Mouse (Mus musculus): Measurements from ENCODE around the gene Ndufb10. TPM values are rescaled to one million over a fixed set of nuclear protein-coding genes. Genes with fewer than 3 reads are reported as not detected.
"Not testable (repeated sequence)": the region's sequence is repeated elsewhere in the genome, so short reads cannot be mapped to it uniquely, and the experiment has no call there.

Gene Ndufb10
- polyA plus RNA-seq, 1 experiment from 2014 or later: 362 TPM

- ATAC-seq (no peak), DNase-seq (ENCODE audit: low read depth, low spot score) (no peak)
- ChIA-PET CTCF (interaction anchor here (1.7 to 2.9 kb wide), 2 partner anchors 11 to 34 kb away, joined by 5 to 22 read pairs; partner anchors contain the start of genes Msrb1 and Syngr3), POLR2A (interaction anchor here (1.1 kb wide), 1 partner anchor 10 kb away, joined by 3 read pairs; no protein-coding TSS in a partner anchor)
- in situ Hi-C loops (cut with MboI; ENCODE audit: low pct_unique_long_range_greater_than_20kb): loop anchor here (5.0 kb wide), 1 partner anchor 1819 kb away; no protein-coding TSS in a partner anchor
- no peaks in the 10 kb centered on the region for H3K27me3 ChIP-seq
- TF ChIP-seq CTCF (IDR thresholded peaks at IDR 0.05): no peak
Measured at GRCm38 (mm10) chr17:24723122-24723880, 977 bp downstream of the Ndufb10 start.

GRCm38 (mm10) chr17:24722220-24722924, 1.9 kb downstream of the Ndufb10 start:
- no peak for DNase-seq (ENCODE audit: low read depth, low spot score)
- POLR2A ChIA-PET: interaction anchor here (0.7 to 1.6 kb wide), 4 partner anchors 15 to 51 kb away, joined by 3 to 4 read pairs (median 3); partner anchors contain the start of gene Tbl3
- CTCF ChIA-PET: interaction anchor here (2.9 kb wide), 1 partner anchor 12 kb away, joined by 22 read pairs; the partner anchor contains the start of gene Msrb1
- in situ Hi-C loops (cut with MboI; ENCODE audit: low pct_unique_long_range_greater_than_20kb): loop anchor here (5.0 kb wide), 1 partner anchor 1820 kb away; no protein-coding TSS in a partner anchor
- no peaks in the 10 kb centered on the region for H3K27me3 ChIP-seq
- no peak for TF ChIP-seq CTCF (IDR thresholded peaks at IDR 0.05)
- ATAC-seq: no peak

GRCm38 (mm10) chr17:24721383-24721955, 2.8 kb downstream of the Ndufb10 start:
- CTCF ChIA-PET; ATAC-seq; H3K27me3 ChIP-seq; DNase-seq (ENCODE audit: low read depth, low spot score): not testable (repeated sequence)
- in situ Hi-C loops (cut with MboI; ENCODE audit: low pct_unique_long_range_greater_than_20kb): loop anchor here (5.0 kb wide), 1 partner anchor 1821 kb away; no protein-coding TSS in a partner anchor
- POLR2A ChIA-PET: interaction anchor here (0.6 to 1.6 kb wide), 5 partner anchors 14 to 84 kb away, joined by 3 to 4 read pairs (median 3); partner anchors contain the start of genes Msrb1 and Tbl3

DNA sequence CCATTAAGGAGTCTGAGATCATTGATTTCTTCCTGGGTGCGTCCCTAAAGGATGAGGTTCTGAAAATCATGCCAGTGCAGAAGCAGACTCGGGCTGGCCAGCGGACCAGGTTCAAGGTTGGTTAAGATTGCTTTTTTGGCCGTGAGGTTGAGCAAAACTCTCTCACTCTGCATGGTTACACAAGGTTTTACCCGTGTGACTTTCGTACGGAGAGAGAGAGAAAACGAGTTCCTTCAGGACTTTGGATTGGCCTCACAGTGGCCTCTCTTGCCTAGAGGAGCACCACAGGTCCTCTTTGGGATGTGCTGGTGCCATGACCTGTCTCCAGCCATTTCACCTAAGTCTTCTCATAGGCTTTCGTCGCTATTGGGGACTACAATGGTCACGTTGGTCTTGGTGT, 3.7 kb downstream of the Ndufb10 start:
- H3K27me3 ChIP-seq; DNase-seq (ENCODE audit: low read depth, low spot score); ATAC-seq; CTCF ChIA-PET; POLR2A ChIA-PET: not testable (repeated sequence)
- in situ Hi-C loops (cut with MboI; ENCODE audit: low pct_unique_long_range_greater_than_20kb): loop anchor here (5.0 kb wide), 1 partner anchor 1822 kb away; no protein-coding TSS in a partner anchor

GRCm38 (mm10) chr17:24719494-24720222, 4.6 kb downstream of the Ndufb10 start:
- DNase-seq (ENCODE audit: low read depth, low spot score): peak; percentile 91
- peak; percentile 80 for ATAC-seq
- in situ Hi-C loops (cut with MboI; ENCODE audit: low pct_unique_long_range_greater_than_20kb): loop anchor here (5.0 kb wide), 1 partner anchor 1823 kb away; no protein-coding TSS in a partner anchor
- POLR2A ChIA-PET: interaction anchor here (0.8 kb wide), 1 partner anchor 19 kb away, joined by 7 read pairs; no protein-coding TSS in a partner anchor
- CTCF ChIA-PET: no interaction called here
- TF ChIP-seq CTCF (IDR thresholded peaks at IDR 0.05): no peak
- no peaks in the 10 kb centered on the region for H3K27me3 ChIP-seq

- ATAC-seq; DNase-seq (ENCODE audit: low read depth, low spot score); CTCF ChIA-PET; in situ Hi-C loops (cut with MboI; ENCODE audit: low pct_unique_long_range_greater_than_20kb); H3K27me3 ChIP-seq: not testable (repeated sequence)
- POLR2A ChIA-PET: interaction anchor here (0.8 kb wide), 1 partner anchor 18 kb away, joined by 7 read pairs; no protein-coding TSS in a partner anchor
Measured at GRCm38 (mm10) chr17:24718938-24719337, 5.3 kb downstream of the Ndufb10 start.

GRCm38 (mm10) chr17:24717943-24718342, 6.3 kb downstream of the Ndufb10 start, which contains the start of the genes Rnf151 and Rps2:
Rnf151 (minus strand) TSS chr17:24718063.
Rps2 (plus strand) TSS chr17:24718116.
- ChIA-PET CTCF (no interaction called here), POLR2A (no interaction called here)
- no peak for DNase-seq (ENCODE audit: low read depth, low spot score)
- H3K27me3 ChIP-seq: no peaks in the 10 kb centered on the region
- in situ Hi-C loops (cut with MboI; ENCODE audit: low pct_unique_long_range_greater_than_20kb): no loop called here
- TF ChIP-seq CTCF (IDR thresholded peaks at IDR 0.05): no peak
- no peak for ATAC-seq

DNA sequence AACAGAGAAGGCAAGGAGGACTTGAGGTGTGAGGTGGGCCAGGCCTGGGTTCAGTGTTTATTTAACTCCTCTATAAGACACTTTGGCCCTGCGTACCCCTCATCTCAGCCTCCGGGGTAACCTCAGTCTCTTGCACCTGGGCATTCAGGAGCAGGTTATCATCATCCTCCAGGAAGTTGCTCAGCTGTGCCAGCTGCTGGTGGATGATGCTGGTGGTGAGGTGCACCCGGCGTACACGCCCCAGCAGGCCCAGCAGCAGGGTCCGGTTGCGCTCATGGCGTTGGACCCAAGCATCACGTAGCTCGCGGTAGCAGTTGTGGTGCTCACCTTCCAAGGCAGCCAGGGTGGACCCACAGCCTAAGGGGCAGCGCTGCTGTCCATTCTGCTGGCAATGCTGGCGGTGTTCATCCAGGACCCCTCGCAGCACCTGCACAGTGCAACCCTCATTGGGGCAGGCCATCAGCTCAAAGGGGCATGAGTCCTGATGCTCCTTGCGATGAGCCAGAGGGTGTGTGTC, 8.1 kb downstream of the Ndufb10 start:
- H3K27me3 ChIP-seq: no peaks in the 10 kb centered on the region
- DNase-seq (ENCODE audit: low read depth, low spot score) (no peak), ATAC-seq (no peak)
- TF ChIP-seq CTCF (IDR thresholded peaks at IDR 0.05): no peak
- in situ Hi-C loops (cut with MboI; ENCODE audit: low pct_unique_long_range_greater_than_20kb): no loop called here
- CTCF ChIA-PET: interaction anchor here (1.0 kb wide), 1 partner anchor 243 kb away, joined by 3 read pairs; no protein-coding TSS in a partner anchor
- POLR2A ChIA-PET: no interaction called here

DNA sequence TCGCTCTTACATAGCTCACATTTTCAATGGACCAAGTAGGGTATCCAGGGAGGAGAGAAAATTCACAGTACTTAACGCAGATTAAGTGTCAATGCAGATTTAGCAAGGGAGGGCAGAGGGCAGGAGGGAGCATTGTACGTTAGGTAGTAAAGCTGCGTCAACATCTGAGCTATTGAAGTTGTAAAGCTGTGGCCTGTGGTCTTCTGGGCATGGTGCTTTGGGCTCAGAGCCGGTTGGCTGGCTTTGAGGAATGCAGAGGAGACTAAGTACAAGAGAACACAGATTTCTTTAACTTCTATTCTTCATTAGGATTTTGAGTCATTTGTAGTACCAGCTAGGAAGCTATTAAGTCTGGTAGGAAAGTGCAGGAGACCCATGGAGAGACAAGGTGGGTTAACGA, 8.7 kb downstream of the Ndufb10 start:
- no peak for TF ChIP-seq CTCF (IDR thresholded peaks at IDR 0.05)
- in situ Hi-C loops (cut with MboI; ENCODE audit: low pct_unique_long_range_greater_than_20kb): no loop called here
- ChIA-PET CTCF (interaction anchor here (1.0 kb wide), 1 partner anchor 243 kb away, joined by 3 read pairs; no protein-coding TSS in a partner anchor), POLR2A (interaction anchor here (1.0 kb wide), 1 partner anchor 12 kb away, joined by 3 read pairs; the partner anchor contains the start of gene Rpl3l)
- H3K27me3 ChIP-seq: no peaks in the 10 kb centered on the region
- ATAC-seq: no peak
- DNase-seq (ENCODE audit: low read depth, low spot score): no peak
